Mouse (Mus musculus) fibroblast of lung, adult 2 months (primary cell): ENCODE results near the gene Lhfpl2.

Source experiments
- DNase-seq: peaks from one replicate; pipeline ENCODE4 v3.0.0-alpha.2; 2011; ENCODE audit warnings: low read depth

The Lhfpl2 gene

GRCm38 (mm10) chr13:94212716-94213115, 155.1 kb downstream of the Lhfpl2 start:
- DNase-seq: no peak

- no peak for DNase-seq
These were observed 166.0 kb downstream of the Lhfpl2 start for GRCm38 (mm10) chr13:94223609-94224008.

- no peak for DNase-seq
These were observed 167.4 kb downstream of the Lhfpl2 start for GRCm38 (mm10) chr13:94224717-94225705.

GRCm38 (mm10) chr13:94231871-94232270, 174.3 kb downstream of the Lhfpl2 start:
- no peak for DNase-seq

- DNase-seq: no peak
These were observed 181.9 kb downstream of the Lhfpl2 start for GRCm38 (mm10) chr13:94239488-94239887.

- DNase-seq: no peak
These were observed 182.5 kb downstream of the Lhfpl2 start for GRCm38 (mm10) chr13:94240111-94240510.

GRCm38 (mm10) chr13:94240873-94241272, 183.3 kb downstream of the Lhfpl2 start:
- no peak for DNase-seq

- DNase-seq: no peak
These were observed 184.4 kb downstream of the Lhfpl2 start for GRCm38 (mm10) chr13:94241892-94242524.

- DNase-seq: no peak
These were observed 185.3 kb downstream of the Lhfpl2 start for GRCm38 (mm10) chr13:94242897-94243296.
